Mouse (Mus musculus) E14TG2a.4 (cell line): Measurements from ENCODE around the gene Dnlz.
"Not testable (repeated sequence)": the region's sequence is repeated elsewhere in the genome, so short reads cannot be mapped to it uniquely, and the experiment has no call there.

Experiments
- H3K27me3 ChIP-seq: 2 replicates; pipeline ENCODE4 v1.6.1; 2014; ENCODE audit warnings: low read length, control low read depth; ENCODE audit not compliant: insufficient read depth
- H3K36me3 ChIP-seq: 2 replicates; pipeline ENCODE4 v1.6.1; 2014; ENCODE audit warnings: low read length, control low read depth; ENCODE audit not compliant: insufficient read depth
- H3K4me1 ChIP-seq: replicated peaks from 2 replicates; pipeline ENCODE4 v1.6.1; 2014; ENCODE audit warnings: low read depth, low read length, control low read depth
- H3K4me3 ChIP-seq: replicated peaks from 2 replicates; pipeline ENCODE4 v1.5.1; 2014; ENCODE audit warnings: mild to moderate bottlenecking, low read length
- H3K9me3 ChIP-seq: 2 replicates; pipeline ENCODE4 v1.6.1; 2014; ENCODE audit warnings: low read length, control low read depth
- CTCF ChIP-seq: conservative IDR thresholded peaks from 2 replicates; pipeline ENCODE4 v1.5.1; 2014; ENCODE audit warnings: low read length
- NANOG ChIP-seq: IDR thresholded peaks from 2 replicates; pipeline ENCODE4 v1.6.1; 2014; ENCODE audit warnings: borderline replicate concordance, low read length, mixed read lengths
- POU5F1 ChIP-seq: IDR thresholded peaks from 2 replicates; pipeline ENCODE4 v1.6.1; 2014; ENCODE audit warnings: low read length, borderline replicate concordance

The Dnlz gene

GRCm38 (mm10) chr2:26388682-26389153 lies 36.8 kb upstream of the Dnlz start:
- Histone ChIP-seq H3K27me3 (no peaks in the 10 kb centered on the region), H3K4me1 (peaks cover 31% of the 10 kb centered on the region), H3K36me3 (peaks cover 82% of the 10 kb centered on the region), H3K9me3 (no peaks in the 10 kb centered on the region), H3K4me3 (peak overlapping the region; percentile 97)
- no peak for TF ChIP-seq POU5F1
- TF ChIP-seq NANOG, result no peak
- no peak for TF ChIP-seq CTCF

- Histone ChIP-seq H3K27me3 (no peaks in the 10 kb centered on the region), H3K36me3 (peaks cover 82% of the 10 kb centered on the region), H3K4me1 (peaks cover 31% of the 10 kb centered on the region), H3K9me3 (no peaks in the 10 kb centered on the region), H3K4me3 (peak overlapping the region; percentile 97)
- TF ChIP-seq NANOG (no peak), POU5F1 (no peak), CTCF (no peak)
These were observed 35.8 kb upstream of the Dnlz start for GRCm38 (mm10) chr2:26387713-26388112.

- Histone ChIP-seq H3K4me3 (peak overlapping the region; percentile 99), H3K36me3 (peaks cover 74% of the 10 kb centered on the region), H3K4me1 (peaks cover 18% of the 10 kb centered on the region)
- H3K27me3 ChIP-seq, H3K9me3 ChIP-seq: not testable (repeated sequence)
These were observed 29.0 kb upstream of the Dnlz start for GRCm38 (mm10) chr2:26380871-26381270.

GRCm38 (mm10) chr2:26380131-26380771 lies 28.3 kb upstream of the Dnlz start, which contains the start of gene Snapc4:
Gene Snapc4, minus strand, starts transcription at chr2:26380653.
- TF ChIP-seq NANOG (no peak), POU5F1 (no peak), CTCF (no peak)
- peaks cover 18% of the 10 kb centered on the region for H3K4me1 ChIP-seq
- H3K27me3 ChIP-seq, result no peaks in the 10 kb centered on the region
- H3K9me3 ChIP-seq, result no peaks in the 10 kb centered on the region
- peaks cover 74% of the 10 kb centered on the region for H3K36me3 ChIP-seq
- H3K4me3 ChIP-seq, result peak within 1 kb of the TSS; percentile 99

- Histone ChIP-seq H3K36me3 (peaks cover 100% of the 10 kb centered on the region), H3K9me3 (no peaks in the 10 kb centered on the region), H3K27me3 (no peaks in the 10 kb centered on the region), H3K4me3 (no peak overlapping the region), H3K4me1 (no peaks in the 10 kb centered on the region)
- TF ChIP-seq POU5F1 (no peak), CTCF (no peak), NANOG (no peak)
These were observed 20.5 kb upstream of the Dnlz start for GRCm38 (mm10) chr2:26372396-26372795.

- Histone ChIP-seq H3K27me3 (no peaks in the 10 kb centered on the region), H3K4me3 (no peak overlapping the region), H3K9me3 (no peaks in the 10 kb centered on the region), H3K36me3 (peaks cover 100% of the 10 kb centered on the region), H3K4me1 (0 out of 2 replicates have a peak, but pooled peaks cover 4% of the 10 kb centered on the region)
- TF ChIP-seq POU5F1 (no peak), CTCF (no peak), NANOG (no peak)
These were observed 16.7 kb upstream of the Dnlz start for GRCm38 (mm10) chr2:26368572-26368971.

- no peaks in the 10 kb centered on the region for H3K9me3 ChIP-seq
- peaks cover 100% of the 10 kb centered on the region for H3K36me3 ChIP-seq
- H3K4me1 ChIP-seq, result 0 out of 2 replicates have a peak, but pooled peaks cover 4% of the 10 kb centered on the region
- no peaks in the 10 kb centered on the region for H3K27me3 ChIP-seq
- TF ChIP-seq POU5F1 (no peak), CTCF (no peak), NANOG (no peak)
- no peak overlapping the region for H3K4me3 ChIP-seq
These were observed 16.0 kb upstream of the Dnlz start for GRCm38 (mm10) chr2:26367911-26368310.

GRCm38 (mm10) chr2:26364738-26365465 lies 13.0 kb upstream of the Dnlz start:
- Histone ChIP-seq H3K4me3 (no peak overlapping the region), H3K27me3 (no peaks in the 10 kb centered on the region), H3K4me1 (peaks cover 14% of the 10 kb centered on the region; the same call in 1 of the 2 replicates), H3K9me3 (no peaks in the 10 kb centered on the region), H3K36me3 (peaks cover 87% of the 10 kb centered on the region)
- TF ChIP-seq CTCF (no peak), POU5F1 (no peak), NANOG (no peak)
